Mouse (Mus musculus) liver, postnatal 0 days (tissue): ENCODE measurements around the gene Akap5.

Source experiments
- CTCF ChIP-seq: sonication (generic); IDR thresholded peaks from 2 replicates; pipeline ENCODE4 v1.5.1; 2016; ENCODE audit warnings: antibody characterized with exemption, low read depth
- EP300 ChIP-seq: IDR thresholded peaks from 2 replicates; pipeline ENCODE4 v1.6.1; 2016; ENCODE audit warnings: antibody characterized with exemption, low read depth, mild to moderate bottlenecking

- TF ChIP-seq EP300: no peak
- no peak for TF ChIP-seq CTCF
Observed at GRCm38 (mm10) chr12:76278209-76278608, 46.5 kb upstream of the Akap5 start.
